8 mouse cellular contexts compared by ENCODE assay signal in genomic region chr13:46669048-46669619, GRCm38 (mm10). TPM values are rescaled to one million over a fixed set of nuclear protein-coding genes. Genes with fewer than 3 reads are reported as not detected.
DNase-seq lines count a peak whose midpoint lies in the region; ATAC-seq and TF ChIP-seq lines count a peak whose summit lies in the region.

Gene Fam8a1, plus strand, starts transcription at chr13:46669522.

- no peak for TF ChIP-seq CTCF in liver, embryonic 14.5 days (IDR thresholded peaks at IDR 0.05; ENCODE audit: low read depth)
- TF ChIP-seq CTCF in stomach, postnatal 0 days (IDR thresholded peaks at IDR 0.05; ENCODE audit: low read depth), result peak; percentile 1; the same call in 1 of the 2 replicates

- peak within 1 kb of the TSS; percentile 94 for H3K9ac ChIP-seq in heart, embryonic 15.5 days
- peak within 1 kb of the TSS; percentile 71 for H3K9ac ChIP-seq in liver, embryonic 14.5 days (replicated peaks)
- H3K9ac ChIP-seq in neural tube, embryonic 11.5 days (ENCODE audit: low read length), result peak within 1 kb of the TSS; percentile 81
- H3K9ac ChIP-seq in stomach, postnatal 0 days (ENCODE audit: low read length), result peak within 1 kb of the TSS; percentile 91

- peak within 1 kb of the TSS; percentile 91 for H3K27ac ChIP-seq in forebrain, embryonic 10.5 days
- peak within 1 kb of the TSS; percentile 89 for H3K27ac ChIP-seq in heart, embryonic 15.5 days
- peak within 1 kb of the TSS; percentile 53 for H3K27ac ChIP-seq in liver, embryonic 14.5 days
- H3K27ac ChIP-seq in neural tube, embryonic 11.5 days (ENCODE audit: low read depth, low read length), result peak within 1 kb of the TSS; percentile 69; the same call in 1 of the 2 replicates
- H3K27ac ChIP-seq in stomach, postnatal 0 days (replicated peaks), result peak within 1 kb of the TSS; percentile 85

- peak; percentile 95 for ATAC-seq in CD4-positive, CD25-positive, alpha-beta regulatory T cell, adult 4 months
- ATAC-seq in heart, embryonic 15.5 days (replicated peaks; ENCODE audit: insufficient number of reproducible peaks, insufficient read depth, low FRiP score, low read depth), result peak; percentile 93
- ATAC-seq in liver, embryonic 14.5 days (ENCODE audit: insufficient read depth), result peak; percentile 93
- ATAC-seq in neural tube, embryonic 11.5 days (ENCODE audit: insufficient read depth, low FRiP score, low TSS enrichment), result peak; percentile 95
- peak; percentile 96 for ATAC-seq in stomach, postnatal 0 days (ENCODE audit: low FRiP score, low TSS enrichment)

- H3K4me2 ChIP-seq in heart, embryonic 15.5 days, result peak within 1 kb of the TSS; percentile 89
- H3K4me2 ChIP-seq in liver, embryonic 14.5 days (ENCODE audit: low read depth), result peak within 1 kb of the TSS; percentile 86
- H3K4me2 ChIP-seq in neural tube, embryonic 11.5 days (ENCODE audit: low read depth), result peak within 1 kb of the TSS; percentile 71
- peak within 1 kb of the TSS; percentile 86 for H3K4me2 ChIP-seq in stomach, postnatal 0 days (replicated peaks; ENCODE audit: low read depth)

- peaks cover 28% of the 10 kb centered on the region for H3K36me3 ChIP-seq in forebrain, embryonic 10.5 days (replicated peaks)
- H3K36me3 ChIP-seq in heart, embryonic 15.5 days, result peaks cover 30% of the 10 kb centered on the region
- peaks cover 21% of the 10 kb centered on the region for H3K36me3 ChIP-seq in liver, embryonic 14.5 days (replicated peaks; ENCODE audit: control insufficient read depth, insufficient read depth, low read depth)
- H3K36me3 ChIP-seq in neural tube, embryonic 11.5 days (ENCODE audit: control insufficient read depth, insufficient read depth, low read length), result no peaks in the 10 kb centered on the region
- H3K36me3 ChIP-seq in stomach, postnatal 0 days (ENCODE audit: control insufficient read depth, insufficient read depth, low read length), result 0 out of 2 replicates have a peak, but pooled peaks cover 3% of the 10 kb centered on the region

- H3K9me3 ChIP-seq in forebrain, embryonic 10.5 days, result no peaks in the 10 kb centered on the region
- H3K9me3 ChIP-seq in heart, embryonic 15.5 days (replicated peaks), result no peaks in the 10 kb centered on the region
- H3K9me3 ChIP-seq in liver, embryonic 14.5 days (ENCODE audit: control insufficient read depth, low read length), result no peaks in the 10 kb centered on the region
- no peaks in the 10 kb centered on the region for H3K9me3 ChIP-seq in neural tube, embryonic 11.5 days (ENCODE audit: control insufficient read depth, low read length)
- no peaks in the 10 kb centered on the region for H3K9me3 ChIP-seq in stomach, postnatal 0 days (ENCODE audit: control insufficient read depth, low read length)

- no peak; the same call in 1 of the 2 replicates for TF ChIP-seq EP300 in liver, embryonic 14.5 days (IDR thresholded peaks at IDR 0.05; ENCODE audit: low read depth)
- TF ChIP-seq EP300 in stomach, postnatal 0 days (optimal IDR thresholded peaks at IDR 0.05), result no peak

- no peaks in the 10 kb centered on the region for H3K27me3 ChIP-seq in forebrain, embryonic 10.5 days (ENCODE audit: poor library complexity, severe bottlenecking)
- no peaks in the 10 kb centered on the region for H3K27me3 ChIP-seq in heart, embryonic 15.5 days
- H3K27me3 ChIP-seq in liver, embryonic 14.5 days (ENCODE audit: control insufficient read depth, insufficient read depth, low read length), result no peaks in the 10 kb centered on the region
- H3K27me3 ChIP-seq in neural tube, embryonic 11.5 days (ENCODE audit: control insufficient read depth, insufficient read depth, low read length), result no peaks in the 10 kb centered on the region
- H3K27me3 ChIP-seq in stomach, postnatal 0 days (ENCODE audit: control insufficient read depth, insufficient read depth, low read length), result no peaks in the 10 kb centered on the region

- H3K4me3 ChIP-seq in forebrain, embryonic 10.5 days, result peak within 1 kb of the TSS; percentile 92
- H3K4me3 ChIP-seq in heart, embryonic 15.5 days, result peak within 1 kb of the TSS; percentile 97
- H3K4me3 ChIP-seq in liver, embryonic 14.5 days (ENCODE audit: insufficient read depth in 1 of 2, low read depth in 2 of 2, low read length in 2 of 2), result peak within 1 kb of the TSS; percentile 66 to 98
- peak within 1 kb of the TSS; percentile 91 for H3K4me3 ChIP-seq in neural tube, embryonic 11.5 days (ENCODE audit: low read depth, low read length)
- H3K4me3 ChIP-seq in stomach, postnatal 0 days (ENCODE audit: low read depth, low read length), result peak within 1 kb of the TSS; percentile 96

- WGBS in forebrain, embryonic 10.5 days, result 2% methylated on average over 46 of the region's 46 CpGs
- 1% methylated on average over 29 of the region's 46 CpGs for WGBS in heart, embryonic 15.5 days
- WGBS in liver, embryonic 14.5 days (ENCODE audit: insufficient replicate concordance), result 2% methylated on average over 43 of the region's 46 CpGs
- under 1% methylated on average over 42 of the region's 46 CpGs for WGBS in neural tube, embryonic 11.5 days
- WGBS in stomach, postnatal 0 days, result 1% methylated on average over 45 of the region's 46 CpGs

- peaks cover 20% of the 10 kb centered on the region for H3K4me1 ChIP-seq in forebrain, embryonic 10.5 days
- peaks cover 10% of the 10 kb centered on the region for H3K4me1 ChIP-seq in heart, embryonic 15.5 days (replicated peaks)
- H3K4me1 ChIP-seq in liver, embryonic 14.5 days (replicated peaks; ENCODE audit: control insufficient read depth in 2 of 2, insufficient read depth in 2 of 2, low read length in 1 of 2), result peaks cover 7 to 8% of the 10 kb centered on the region in 2 experiments
- peaks cover 8% of the 10 kb centered on the region; the same call in 1 of the 2 replicates for H3K4me1 ChIP-seq in neural tube, embryonic 11.5 days (ENCODE audit: control insufficient read depth, insufficient read depth, low read length)
- no peaks in the 10 kb centered on the region for H3K4me1 ChIP-seq in stomach, postnatal 0 days (replicated peaks; ENCODE audit: control insufficient read depth, insufficient read depth)

- DNase-seq in c-Kit-negative CD71-positive TER-119-positive erythroid progenitor cells, embryonic 14.5 days (ENCODE audit: low read depth, low spot score), result peak; percentile 78
- peak; percentile 93 for DNase-seq in forebrain, embryonic 10.5 days (ENCODE audit: extremely low spot score, low spot score)
- DNase-seq in kidney, postnatal 25 days, result peak; percentile 89 to 94
- DNase-seq in liver, embryonic 14.5 days (ENCODE audit: low read depth in 3 of 3, low spot score in 3 of 3), result peak; percentile 76 to 81 (median 77)
- DNase-seq in neural tube, embryonic 11.5 days (ENCODE audit: low spot score), result peak; percentile 94
- peak; percentile 94 for DNase-seq in stomach, postnatal 0 days (ENCODE audit: low spot score)

RNA-seq across cellular contexts. Expression of gene Fam8a1, which starts in this region (rescaled TPM):
- 1 to 10 TPM; 8.5 to 9.0 TPM for polyA plus RNA-seq in CD4-positive, CD25-positive, alpha-beta regulatory T cell, adult 4 months (2017; shearing (Covaris generic))
- polyA plus RNA-seq in forebrain, embryonic 10.5 days (2016; fragmentation: Nextera tagmentation; extraction: Ambion mirVana), result 6.7 and 7.4 TPM in 2 replicates
- 9.3 and 9.5 TPM in 2 replicates for polyA plus RNA-seq in heart, embryonic 15.5 days (2015; fragmentation: Nextera tagmentation; extraction: Ambion mirVana)
- 4.7 and 7.7 TPM in 2 replicates for polyA plus RNA-seq in liver, embryonic 14.5 days (2012; rRNA removed)
- polyA plus RNA-seq in liver, embryonic 14.5 days (2014; fragmentation: Nextera tagmentation; extraction: Ambion mirVana), result 2.6 and 3.1 TPM in 2 replicates
- polyA plus RNA-seq in neural tube, embryonic 11.5 days (2014; fragmentation: Nextera tagmentation; extraction: Ambion mirVana), result 10.8 and 14.1 TPM in 2 replicates
- 9.3 and 9.5 TPM in 2 replicates for polyA plus RNA-seq in stomach, postnatal 0 days (2015; fragmentation: Nextera tagmentation; extraction: Ambion mirVana)

Comparison
In these comparisons a context has a peak if more than half of its experiments do, and no peak if none do; other contexts are left out.
1. Peak in every context shown above with its lines: DNase-seq, ATAC-seq, H3K4me3 ChIP-seq and H3K27ac ChIP-seq.